7 mouse cellular contexts compared by ENCODE assay signal in genomic region chr8:80313883-80314635, GRCm38 (mm10).
DNase-seq lines count a peak whose midpoint lies in the region; ATAC-seq lines count a peak whose summit lies in the region.

No protein-coding gene starts in this region.

- no peaks in the 10 kb centered on the region for H3K9me3 ChIP-seq in kidney, embryonic 16.5 days (ENCODE audit: low read length)
- no peaks in the 10 kb centered on the region for H3K9me3 ChIP-seq in embryonic facial prominence, embryonic 10.5 days

- peaks cover 26% of the 10 kb centered on the region for H3K4me1 ChIP-seq in kidney, embryonic 16.5 days (ENCODE audit: insufficient read depth, low read length)
- peaks cover 42% of the 10 kb centered on the region for H3K4me1 ChIP-seq in embryonic facial prominence, embryonic 10.5 days

- H3K4me2 ChIP-seq in kidney, embryonic 16.5 days (replicated peaks; ENCODE audit: low read depth, low read length), result no peak overlapping the region

- H3K27ac ChIP-seq in kidney, embryonic 16.5 days (ENCODE audit: low read length), result no peak overlapping the region
- H3K27ac ChIP-seq in embryonic facial prominence, embryonic 10.5 days (replicated peaks), result peak overlapping the region; percentile 67

- no peaks in the 10 kb centered on the region for H3K36me3 ChIP-seq in kidney, embryonic 16.5 days (ENCODE audit: insufficient read depth, low read length)
- H3K36me3 ChIP-seq in embryonic facial prominence, embryonic 10.5 days (replicated peaks), result no peaks in the 10 kb centered on the region

- WGBS in kidney, embryonic 16.5 days, result 29% methylated on average over 12 of the region's 12 CpGs
- 42% methylated on average over 12 of the region's 12 CpGs for WGBS in embryonic facial prominence, embryonic 10.5 days

- peaks cover 5% of the 10 kb centered on the region; the same call in 1 of the 2 replicates for H3K27me3 ChIP-seq in kidney, embryonic 16.5 days (ENCODE audit: insufficient read depth, low read length)
- H3K27me3 ChIP-seq in embryonic facial prominence, embryonic 10.5 days (replicated peaks; ENCODE audit: low read depth, poor library complexity, severe bottlenecking), result peaks cover 61% of the 10 kb centered on the region

- H3K9ac ChIP-seq in kidney, embryonic 16.5 days (replicated peaks; ENCODE audit: low read length), result no peak overlapping the region

- no peak for DNase-seq in kidney, adult 18-20 months
- no peak for DNase-seq in embryonic facial prominence, embryonic 10.5 days (ENCODE audit: low spot score)
- DNase-seq in liver, result peak; percentile 51
- no peak for DNase-seq in thymus, adult 18-20 months
- no peak for DNase-seq in urinary bladder, postnatal 4 days (ENCODE audit: low spot score in 2 of 2)

- peak; percentile 78 for ATAC-seq in kidney, embryonic 16.5 days (ENCODE audit: low FRiP score, low TSS enrichment)
- peak; percentile 63; the same call in 1 of the 2 replicates for ATAC-seq in monocyte, adult 5-6 weeks (replicated peaks; ENCODE audit: insufficient number of reproducible peaks, low FRiP score, low TSS enrichment, poor library complexity, severe bottlenecking)

- no peak overlapping the region for H3K4me3 ChIP-seq in kidney, embryonic 16.5 days (ENCODE audit: low read length)
- no peak overlapping the region for H3K4me3 ChIP-seq in embryonic facial prominence, embryonic 10.5 days
